Mouse (Mus musculus): ENCODE measurements around the gene Rc3h2.

The Rc3h2 gene

GRCm38 (mm10) chr2:37338497-37339187, 84.1 kb downstream of the Rc3h2 start:
- no peak for DNase-seq (ENCODE audit: low read depth, low spot score)

GRCm38 (mm10) chr2:37333321-37333720, 89.4 kb downstream of the Rc3h2 start:
- DNase-seq (ENCODE audit: low read depth, low spot score): no peak

GRCm38 (mm10) chr2:37326215-37326614, 96.5 kb downstream of the Rc3h2 start, which contains the start of gene Olfr368:
Olfr368 (plus strand) TSS chr2:37326515.
- DNase-seq (ENCODE audit: low read depth, low spot score): no peak
